Mouse (Mus musculus) kidney, adult 2 months (tissue): ENCODE measurements around the gene Inpp4a. TPM values are rescaled to one million over a fixed set of nuclear protein-coding genes. Genes with fewer than 3 reads are reported as not detected.

Source experiments
- DNase-seq: peaks from one replicate; pipeline ENCODE4 v3.0.0; 2021
- H3K27ac ChIP-seq: fragments of 200-500 bp; 2 replicates; pipeline ENCODE4 v1.5.1; 2012; ENCODE audit warnings: low read depth, low read length, control low read depth, inconsistent platforms; ENCODE audit not compliant: insufficient read depth
- H3K27me3 ChIP-seq: fragments of 200-500 bp; replicated peaks from 2 replicates; pipeline ENCODE4 v1.6.1; 2012; ENCODE audit warnings: mild to moderate bottlenecking, moderate library complexity, low read length, inconsistent platforms; ENCODE audit not compliant: control insufficient read depth, insufficient read depth
- H3K36me3 ChIP-seq: fragments of 200-500 bp; 2 replicates; pipeline ENCODE4 v1.6.1; 2012; ENCODE audit warnings: mild to moderate bottlenecking, moderate library complexity, low read length, inconsistent platforms; ENCODE audit not compliant: control insufficient read depth, insufficient read depth
- H3K4me1 ChIP-seq: fragments of 200-500 bp; 2 replicates; pipeline ENCODE4 v1.6.1; 2011; ENCODE audit warnings: low read length; ENCODE audit not compliant: control insufficient read depth, insufficient read depth
- H3K4me3 ChIP-seq: fragments of 200-500 bp; 2 replicates; pipeline ENCODE4 v1.5.1; 2011; ENCODE audit warnings: mild to moderate bottlenecking, low read depth, low read length, control low read depth; ENCODE audit not compliant: insufficient read depth
- CTCF ChIP-seq: fragments of 200-500 bp; conservative IDR thresholded peaks from 2 replicates; pipeline ENCODE4 v1.5.1; 2011; ENCODE audit warnings: low read depth, mild to moderate bottlenecking, control low read depth, low read length, moderate library complexity, mixed read lengths; ENCODE audit not compliant: insufficient read depth, insufficient read length
- POLR2A ChIP-seq: fragments of 200-500 bp; IDR thresholded peaks from one replicate; pipeline ENCODE4 v1.6.1; 2011; ENCODE audit warnings: low read depth, low read length, control low read depth
- WGBS: fragments of 180-500 bp; shearing (Covaris S2); methylation state at CpG from one replicate; pipeline ENCODE4 v1.1.7; 2018; 5-methylcytosine and 5-hydroxymethylcytosine counted together
- polyA plus RNA-seq: library from polyadenylated mRNA; depleted of rRNA; stranded (reverse); fragments of >200 nt; gene quantifications from 2 replicates; pipeline ENCODE4 v1.2.3, GENCODE M21; 2012; rRNA removed

Gene Inpp4a
- polyA plus RNA-seq, 1 experiment, result 7.5 TPM

DNA sequence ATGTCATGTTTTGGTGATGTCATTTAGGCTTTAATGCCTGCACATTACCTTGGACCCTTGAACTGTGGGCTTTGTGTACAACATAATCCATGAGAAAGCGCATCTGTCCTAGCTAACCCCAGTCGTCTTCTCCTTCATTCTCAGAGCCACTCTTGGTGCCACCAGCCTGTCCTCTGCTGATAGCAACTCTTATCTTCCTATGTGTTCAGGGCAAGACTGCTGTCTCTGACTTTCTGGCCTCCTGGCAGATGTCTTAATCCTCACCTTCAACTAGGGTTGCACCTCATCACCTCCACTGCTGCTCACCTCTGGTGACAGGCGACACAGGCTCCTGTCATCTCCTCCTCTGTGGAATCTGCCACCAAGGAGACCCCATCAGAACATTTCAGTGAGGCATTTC lies 136.8 kb downstream of the Inpp4a start:
- Histone ChIP-seq H3K27me3 (no peaks in the 10 kb centered on the region), H3K4me3 (no peak overlapping the region), H3K27ac (no peak overlapping the region), H3K36me3 (peaks cover 5% of the 10 kb centered on the region; the same call in 1 of the 2 replicates), H3K4me1 (no peaks in the 10 kb centered on the region)
- TF ChIP-seq POLR2A (no peak), CTCF (no peak)
- no peak for DNase-seq
- WGBS, result 93% methylated on average over 3 of the region's 3 CpGs

DNA sequence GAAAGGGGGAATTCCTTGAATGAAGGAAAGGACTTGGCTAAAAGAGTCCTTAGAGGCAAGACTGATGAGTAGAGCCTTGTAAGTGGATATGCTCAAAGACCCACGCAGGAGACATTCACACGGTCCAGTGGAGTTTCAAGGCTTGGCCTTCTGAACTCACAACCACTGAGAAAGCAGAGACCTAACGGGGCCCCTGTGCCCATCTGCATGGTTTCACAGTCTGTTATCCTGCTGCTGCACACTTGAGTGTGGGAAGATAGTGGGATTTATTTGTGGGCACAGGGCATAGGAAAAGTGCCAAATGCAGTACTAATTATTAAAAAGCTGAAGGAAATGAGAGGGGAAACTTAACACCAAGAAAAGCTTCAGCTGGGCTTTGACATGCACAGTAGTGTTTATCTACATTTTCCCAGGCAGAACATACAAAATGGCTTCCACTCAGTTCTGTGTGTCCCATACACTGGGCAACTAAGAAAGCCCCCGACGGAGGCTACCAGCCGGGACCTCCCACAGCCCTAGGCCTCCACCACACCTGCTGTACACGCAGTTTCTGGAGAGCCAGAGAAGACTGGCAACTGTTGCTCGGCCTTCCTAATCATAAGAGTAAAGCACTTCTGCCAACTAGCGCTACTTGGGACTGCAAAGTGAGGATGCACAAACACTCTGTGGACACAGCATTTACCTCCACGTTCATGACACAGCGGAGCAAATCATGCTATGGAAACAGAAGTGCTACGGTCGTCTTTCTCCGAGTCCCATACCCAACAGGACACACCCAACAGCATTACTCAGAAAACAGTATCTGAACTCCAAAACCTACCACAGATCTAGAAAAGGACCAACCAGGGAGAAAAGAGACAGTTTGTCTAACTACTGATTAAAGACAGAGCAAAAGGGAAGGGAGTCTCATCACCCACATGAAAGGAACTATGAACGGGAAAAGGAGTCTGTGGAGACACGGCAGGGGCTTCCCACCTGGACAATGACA lies 143.5 kb downstream of the Inpp4a start:
- Histone ChIP-seq H3K4me3 (no peak overlapping the region), H3K27ac (no peak overlapping the region), H3K4me1 (no peaks in the 10 kb centered on the region), H3K36me3 (peaks cover 2% of the 10 kb centered on the region), H3K27me3 (no peaks in the 10 kb centered on the region)
- 86% methylated on average over 16 of the region's 16 CpGs for WGBS
- DNase-seq, result no peak
- no peak for TF ChIP-seq POLR2A
- TF ChIP-seq CTCF, result no peak

GRCm38 (mm10) chr1:37448361-37449095 lies 148.9 kb downstream of the Inpp4a start:
- 77% methylated on average over 10 of the region's 10 CpGs for WGBS
- peak; percentile 36 for DNase-seq

DNA sequence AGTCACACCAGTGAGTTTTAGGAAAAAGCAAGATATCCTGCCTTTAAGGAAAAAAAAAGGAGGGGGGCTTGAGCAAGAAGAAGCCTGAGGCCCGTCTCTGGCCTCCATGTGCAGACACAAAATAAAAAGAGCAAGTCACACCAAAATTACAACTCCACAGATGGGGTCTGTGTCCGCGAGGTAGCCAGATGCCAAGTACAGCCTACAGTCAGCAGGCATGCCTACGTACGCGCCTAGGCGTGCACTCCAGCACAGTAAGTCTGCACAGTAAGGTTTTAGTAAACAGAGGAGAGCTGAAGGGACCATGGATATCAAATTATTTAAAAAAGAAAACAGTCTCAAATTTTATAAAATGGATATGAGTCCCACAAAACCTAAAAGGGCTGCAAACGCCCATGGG lies 151.6 kb downstream of the Inpp4a start:
- no peaks in the 10 kb centered on the region for H3K27me3 ChIP-seq
- no peak overlapping the region for H3K4me3 ChIP-seq
- TF ChIP-seq CTCF (no peak), POLR2A (no peak)
- no peak for DNase-seq
- no peak overlapping the region for H3K27ac ChIP-seq
- 95% methylated on average over 8 of the region's 8 CpGs for WGBS
- no peaks in the 10 kb centered on the region; the same call in 1 of the 2 replicates for H3K36me3 ChIP-seq
- no peaks in the 10 kb centered on the region for H3K4me1 ChIP-seq

More at GRCm38 (mm10) chr1:37448361-37449095, 148.9 kb downstream of the Inpp4a start:
- Histone ChIP-seq H3K27ac (no peak overlapping the region), H3K4me1 (no peaks in the 10 kb centered on the region), H3K36me3 (no peaks in the 10 kb centered on the region; the same call in 1 of the 2 replicates), H3K27me3 (no peaks in the 10 kb centered on the region), H3K4me3 (no peak overlapping the region)
- TF ChIP-seq POLR2A (no peak), CTCF (peak; percentile 59)

- H3K27me3 ChIP-seq, result no peaks in the 10 kb centered on the region
- TF ChIP-seq CTCF (no peak), POLR2A (no peak)
- H3K27ac ChIP-seq, result no peak overlapping the region
- WGBS, result 94% methylated on average over 7 of the region's 7 CpGs
- no peaks in the 10 kb centered on the region for H3K4me1 ChIP-seq
- DNase-seq, result no peak
- H3K36me3 ChIP-seq, result no peaks in the 10 kb centered on the region
- no peak overlapping the region for H3K4me3 ChIP-seq
These were observed 157.9 kb downstream of the Inpp4a start for GRCm38 (mm10) chr1:37457546-37457945.

Other genes starting within 250 kb of the Inpp4a start
- gene Cnga3, start 85.4 kb upstream of the Inpp4a start, polyA plus RNA-seq, result not detected in 2 replicates
- gene Coa5, start 130.2 kb downstream of the Inpp4a start, polyA plus RNA-seq, result 63.3 and 83.9 TPM in 2 replicates
- 50.2 and 60.3 TPM in 2 replicates for gene Unc50, start 130.3 kb downstream of the Inpp4a start, polyA plus RNA-seq
- gene Mgat4a, start 241.2 kb downstream of the Inpp4a start, polyA plus RNA-seq, result 12.8 and 12.9 TPM in 2 replicates